Mouse (Mus musculus) neural tube, embryonic 14.5 days (tissue): ENCODE results near the gene Hcar2. TPM values are rescaled to one million over a fixed set of nuclear protein-coding genes. Genes with fewer than 3 reads are reported as not detected.

Source experiments
- ATAC-seq: fragments of 200-750 bp; cut with Nextera tagmentation; 2 replicates; pipeline ENCODE4 v1.8.0; 2017; ENCODE audit warnings: low read depth, mild to moderate bottlenecking, moderate TSS enrichment, moderate library complexity
- H3K27ac ChIP-seq: fragments of 300-500 bp; sonication (generic); 2 replicates; pipeline ENCODE4 v1.5.1; 2014; ENCODE audit warnings: low read depth, mild to moderate bottlenecking, control low read depth, low read length, moderate library complexity, mixed read lengths
- H3K27me3 ChIP-seq: fragments of 300-500 bp; sonication (generic); 2 replicates; pipeline ENCODE4 v1.6.1; 2014; ENCODE audit warnings: low read length; ENCODE audit not compliant: control insufficient read depth, insufficient read depth
- H3K36me3 ChIP-seq: fragments of 300-500 bp; sonication (generic); 2 replicates; pipeline ENCODE4 v1.6.1; 2014; ENCODE audit warnings: low read length, mixed read lengths; ENCODE audit not compliant: control insufficient read depth, insufficient read depth
- H3K4me1 ChIP-seq: fragments of 300-500 bp; sonication (generic); 2 replicates; pipeline ENCODE4 v1.6.1; 2014; ENCODE audit warnings: low read length; ENCODE audit not compliant: control insufficient read depth, insufficient read depth
- H3K4me2 ChIP-seq: fragments of 300-500 bp; sonication (generic); 2 replicates; pipeline ENCODE4 v1.6.1; 2014; ENCODE audit warnings: mild to moderate bottlenecking, low read depth, low read length, control low read depth
- H3K4me3 ChIP-seq: fragments of 300-500 bp; sonication (generic); 2 replicates; pipeline ENCODE4 v1.5.1; 2014; ENCODE audit warnings: low read depth, low read length, control low read depth, mixed read lengths
- H3K9ac ChIP-seq: fragments of 300-500 bp; sonication (generic); replicated peaks from 2 replicates; pipeline ENCODE4 v1.6.1; 2014; ENCODE audit warnings: low read depth, mild to moderate bottlenecking, control low read depth, low read length, mixed read lengths
- H3K9me3 ChIP-seq: fragments of 300-500 bp; sonication (generic); 2 replicates; pipeline ENCODE4 v1.6.1; 2016; ENCODE audit warnings: low read length; ENCODE audit not compliant: control insufficient read depth
- WGBS: fragments of 180-500 bp; shearing (Covaris S2); extraction: QIAGEN DNeasy Blood & Tissue Kit; methylation state at CpG from one replicate; pipeline ENCODE4 v1.1.7; 2014; 5-methylcytosine and 5-hydroxymethylcytosine counted together
- polyA plus RNA-seq: library from polyadenylated mRNA; unstranded; fragments of >200 nt; fragmentation: Nextera tagmentation; extraction: Ambion mirVana; gene quantifications from 2 replicates; pipeline ENCODE4 v1.2.1, GENCODE M21; 2014

Gene Hcar2
- polyA plus RNA-seq, 1 experiment from 2014 or later, result not detected

GRCm38 (mm10) chr5:123820501-123821263 is 44.6 kb downstream of the Hcar2 start:
- 80% methylated on average over 9 of the region's 9 CpGs for WGBS
- Histone ChIP-seq H3K9ac (no peak overlapping the region), H3K4me2 (no peak overlapping the region), H3K4me1 (no peaks in the 10 kb centered on the region), H3K27ac (no peak overlapping the region), H3K9me3 (no peaks in the 10 kb centered on the region), H3K36me3 (no peaks in the 10 kb centered on the region), H3K27me3 (no peaks in the 10 kb centered on the region), H3K4me3 (no peak overlapping the region)
- no peak for ATAC-seq

DNA sequence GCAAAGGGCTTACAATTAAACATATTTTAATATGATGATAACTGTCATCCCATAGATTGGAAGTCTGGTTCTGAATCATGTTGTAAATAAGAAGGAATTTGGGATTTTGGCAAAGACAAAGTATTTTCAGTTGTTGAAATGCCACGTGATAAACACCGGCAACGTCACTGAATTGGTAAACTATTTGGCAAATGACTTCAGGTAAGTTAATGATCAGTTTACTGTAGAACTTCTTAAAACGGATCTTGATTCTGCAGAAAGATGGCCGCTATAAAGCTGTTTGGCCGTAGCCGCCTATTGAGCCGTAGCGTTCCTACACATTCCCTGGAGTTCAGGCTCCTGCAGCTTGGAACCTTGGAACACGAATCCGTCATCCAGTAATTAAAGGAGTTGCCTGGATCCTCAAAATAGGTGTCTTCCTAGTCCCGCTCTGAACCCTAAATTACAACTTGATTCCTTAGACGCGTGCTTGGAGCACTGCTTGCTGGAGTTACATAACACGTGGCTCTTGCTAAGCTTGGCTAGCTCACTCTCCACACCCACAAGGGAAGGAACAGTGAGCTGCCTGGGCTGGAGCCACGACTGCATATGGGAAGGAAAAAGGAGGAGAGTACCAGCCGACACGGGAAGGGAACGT is 46.2 kb downstream of the Hcar2 start:
- Histone ChIP-seq H3K4me1 (no peaks in the 10 kb centered on the region), H3K36me3 (no peaks in the 10 kb centered on the region), H3K4me3 (no peak overlapping the region), H3K9me3 (no peaks in the 10 kb centered on the region), H3K27me3 (no peaks in the 10 kb centered on the region), H3K4me2 (no peak overlapping the region), H3K27ac (no peak overlapping the region), H3K9ac (no peak overlapping the region)
- no peak for ATAC-seq
- 92% methylated on average over 19 of the region's 19 CpGs for WGBS

DNA sequence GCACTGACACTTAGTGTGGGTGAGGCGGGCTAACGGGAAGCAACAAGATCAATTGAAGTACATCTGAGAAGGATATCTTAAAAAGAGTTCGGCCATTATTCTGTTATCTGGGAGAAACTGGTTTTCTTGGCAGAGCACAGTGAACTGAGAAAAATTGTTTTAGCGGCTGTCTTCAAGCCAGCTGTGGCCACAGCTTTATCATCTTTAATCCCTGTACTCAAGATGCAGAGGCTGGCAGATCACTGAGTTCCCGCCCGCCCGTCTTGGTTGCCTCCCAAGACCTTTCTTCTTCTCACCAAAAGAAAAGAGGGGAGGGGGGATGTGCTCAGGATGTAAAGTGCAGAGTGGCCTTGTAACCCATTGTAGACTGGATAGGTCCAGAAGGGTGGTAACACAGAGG is 48.4 kb downstream of the Hcar2 start:
- H3K4me1 ChIP-seq, result no peaks in the 10 kb centered on the region
- WGBS, result 90% methylated on average over 7 of the region's 7 CpGs
- no peak overlapping the region for H3K27ac ChIP-seq
- no peaks in the 10 kb centered on the region for H3K9me3 ChIP-seq
- ATAC-seq, result no peak
- no peak overlapping the region for H3K4me2 ChIP-seq
- H3K36me3 ChIP-seq, result no peaks in the 10 kb centered on the region
- H3K4me3 ChIP-seq, result no peak overlapping the region
- no peaks in the 10 kb centered on the region for H3K27me3 ChIP-seq
- H3K9ac ChIP-seq, result no peak overlapping the region

Other genes with a start within 250 kb of the Hcar2 start
- gene Clip1, start 180.9 kb downstream of the Hcar2 start, polyA plus RNA-seq, result 85.2 and 87.0 TPM in 2 replicates
- gene Zcchc8, start 144.4 kb downstream of the Hcar2 start, polyA plus RNA-seq, result 72.5 and 80.6 TPM in 2 replicates
- 135 and 140 TPM in 2 replicates for gene Rsrc2, start 116.1 kb downstream of the Hcar2 start, polyA plus RNA-seq
- gene Kntc1, start 115.8 kb downstream of the Hcar2 start, polyA plus RNA-seq, result 4.3 and 5.2 TPM in 2 replicates
- gene Hcar1, start 14.5 kb upstream of the Hcar2 start, polyA plus RNA-seq, result 0.09 and 0.44 TPM in 2 replicates
- gene Denr, start 41.7 kb upstream of the Hcar2 start, polyA plus RNA-seq, result 109 and 130 TPM in 2 replicates
- 2.7 and 4.0 TPM in 2 replicates for gene Gm43518, start 61.9 kb upstream of the Hcar2 start, polyA plus RNA-seq
- gene Ccdc62, start 65.2 kb upstream of the Hcar2 start, polyA plus RNA-seq, result 5.2 and 5.7 TPM in 2 replicates
- gene Hip1r, start 108.1 kb upstream of the Hcar2 start, polyA plus RNA-seq, result 19.7 and 21.4 TPM in 2 replicates
- 47.1 and 58.1 TPM in 2 replicates for gene Vps37b, start 166.8 kb upstream of the Hcar2 start, polyA plus RNA-seq
- 9.8 and 12.8 TPM in 2 replicates for gene Abcb9, start 230.3 kb upstream of the Hcar2 start, polyA plus RNA-seq
- gene Ogfod2, start 246.8 kb upstream of the Hcar2 start, polyA plus RNA-seq, result 25.0 and 29.1 TPM in 2 replicates